Mouse (Mus musculus): ENCODE results near the gene Slc10a7.
"Not testable (repeated sequence)": the region's sequence is repeated elsewhere in the genome, so short reads cannot be mapped to it uniquely, and the experiment has no call there.

Slc10a7 gene

DNA sequence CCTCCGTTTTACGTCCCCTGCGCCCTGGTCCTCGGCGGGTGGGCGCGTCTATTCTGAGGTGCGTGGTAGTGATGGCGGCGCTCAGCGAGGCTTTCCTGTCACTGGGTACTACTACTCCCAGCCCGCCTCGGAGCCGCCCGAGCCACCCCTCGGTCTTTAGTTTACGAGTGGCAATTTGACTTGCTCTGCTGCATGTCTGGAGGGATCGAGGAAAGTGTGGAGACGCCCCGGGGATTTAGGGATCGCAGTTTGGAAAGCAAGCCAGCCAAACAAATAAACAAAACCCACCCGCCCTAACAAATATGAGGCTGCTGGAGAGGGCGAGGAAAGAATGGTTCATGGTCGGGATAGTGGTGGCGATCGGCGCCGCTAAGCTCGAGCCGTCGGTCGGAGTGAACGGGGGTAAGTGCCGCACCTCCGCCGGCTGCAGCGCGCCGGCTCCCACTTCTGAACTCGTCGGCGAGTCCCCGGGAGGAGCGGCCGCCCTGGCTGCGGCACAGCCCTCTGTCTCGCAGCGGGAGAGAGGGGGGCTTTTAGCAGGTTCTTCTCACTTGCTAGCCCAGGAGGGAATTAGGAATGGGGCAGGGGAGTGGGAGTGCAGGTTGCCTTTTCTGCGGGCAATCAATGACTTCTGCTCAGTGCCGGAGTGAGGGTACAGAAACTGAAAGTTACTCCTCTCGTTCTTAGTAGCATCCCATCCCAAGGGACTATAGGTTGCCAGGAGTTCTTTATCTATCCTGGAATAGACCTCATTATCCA, at the start of gene Slc10a7:
TSS of gene Slc10a7 (plus strand) at position 74 of the 759 bp plus-strand sequence.
- DNase-seq (ENCODE audit: low read depth, low spot score) = peak; percentile 80

DNA sequence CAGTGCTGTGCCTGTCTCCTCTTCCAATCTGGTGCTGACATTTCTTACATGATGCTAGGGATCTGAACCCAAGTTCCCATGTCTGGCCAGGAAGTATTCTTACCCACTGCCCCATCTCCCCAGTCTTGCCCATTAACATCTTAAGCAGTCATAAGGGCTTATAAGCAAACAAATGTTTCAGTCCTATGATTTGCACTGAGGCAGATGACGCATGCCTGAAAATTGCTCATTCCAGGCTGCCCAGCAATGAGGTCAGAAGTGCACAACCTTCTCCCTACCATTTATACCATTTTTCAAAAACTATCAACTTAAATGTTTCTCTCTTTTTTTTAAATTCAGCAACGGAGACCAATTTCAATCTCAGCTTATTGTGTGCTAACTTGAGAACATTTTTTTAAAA, 45.2 kb upstream of the Slc10a7 start:
- DNase-seq (ENCODE audit: low read depth, low spot score) = peak; percentile 51

DNA sequence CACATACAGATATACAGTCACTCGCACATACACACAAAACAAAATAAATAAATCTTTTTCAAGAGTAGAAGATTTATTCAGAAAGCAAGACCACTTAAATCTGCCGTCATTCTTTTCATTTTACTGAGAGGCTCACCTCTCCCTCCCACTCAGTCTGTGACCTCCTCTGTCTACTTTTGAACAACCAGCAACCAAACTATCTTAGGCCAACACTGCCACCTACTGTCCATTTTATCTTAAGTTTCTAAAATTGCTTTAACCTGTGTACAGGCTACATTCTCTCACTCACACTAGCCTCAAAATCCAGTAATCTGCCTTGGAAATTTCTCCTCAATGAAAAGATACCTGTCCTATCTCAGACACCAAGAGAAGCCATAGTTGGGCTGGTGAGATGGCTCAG, 41.3 kb upstream of the Slc10a7 start:
- peak; percentile 61 for DNase-seq (ENCODE audit: low read depth, low spot score)

DNA sequence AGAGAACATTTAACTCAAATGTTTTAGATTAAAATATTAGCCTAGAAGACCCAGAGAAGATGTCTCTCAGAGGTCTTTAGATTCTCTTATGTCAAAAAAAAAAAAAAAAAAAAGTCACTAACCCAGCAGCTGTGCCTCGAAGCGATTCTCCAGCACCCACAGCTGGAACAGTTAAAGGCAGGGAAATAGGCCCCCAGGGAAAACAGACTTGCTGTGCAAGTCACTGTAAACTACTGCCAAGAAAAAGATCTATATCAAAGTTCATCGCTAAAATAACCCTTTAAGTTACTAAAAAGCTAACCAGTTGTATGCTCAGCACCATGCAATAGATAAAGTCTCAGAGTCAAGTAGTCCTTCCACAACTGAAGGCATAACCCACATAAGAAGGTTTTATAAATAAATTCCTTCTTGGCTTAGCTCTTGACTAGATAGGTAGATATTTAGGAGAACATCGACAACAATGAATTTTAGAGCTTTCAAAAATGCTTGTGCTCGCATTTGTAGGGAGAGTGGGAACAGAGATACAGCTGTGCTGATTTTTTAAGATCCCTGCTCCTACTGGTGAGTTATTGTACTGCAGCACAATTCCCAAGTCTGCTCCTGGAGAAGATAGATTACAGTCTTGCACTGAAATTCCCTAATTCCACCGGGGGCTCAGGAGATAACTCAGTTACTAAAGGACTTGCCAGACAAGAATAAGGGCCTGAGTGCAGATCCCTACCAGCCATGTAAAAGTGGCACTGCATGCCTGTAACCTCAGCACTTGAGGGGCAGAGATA, 31.9 kb upstream of the Slc10a7 start:
- peak; percentile 54 for DNase-seq (ENCODE audit: low read depth, low spot score)

DNA sequence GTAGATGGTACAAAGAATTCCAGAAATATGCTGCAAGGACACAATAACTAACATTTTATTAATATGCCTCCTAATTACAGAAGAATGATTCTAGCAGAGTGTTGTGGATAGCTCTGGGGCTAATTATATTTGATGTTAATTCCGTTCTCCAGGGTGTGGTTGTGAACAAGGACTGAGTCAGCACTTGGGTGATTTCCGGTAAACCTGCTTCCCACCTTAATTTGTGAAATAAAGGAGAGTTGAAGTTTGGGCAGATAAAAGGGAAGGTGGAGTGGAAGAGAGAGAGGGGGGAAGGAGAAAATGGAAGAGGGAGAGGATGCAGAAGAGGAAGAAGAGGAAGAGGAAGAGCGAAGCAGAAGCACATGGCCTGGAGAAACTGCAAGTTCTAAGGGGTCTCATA, 19.4 kb upstream of the Slc10a7 start:
- no peak for DNase-seq (ENCODE audit: low read depth, low spot score)

DNA sequence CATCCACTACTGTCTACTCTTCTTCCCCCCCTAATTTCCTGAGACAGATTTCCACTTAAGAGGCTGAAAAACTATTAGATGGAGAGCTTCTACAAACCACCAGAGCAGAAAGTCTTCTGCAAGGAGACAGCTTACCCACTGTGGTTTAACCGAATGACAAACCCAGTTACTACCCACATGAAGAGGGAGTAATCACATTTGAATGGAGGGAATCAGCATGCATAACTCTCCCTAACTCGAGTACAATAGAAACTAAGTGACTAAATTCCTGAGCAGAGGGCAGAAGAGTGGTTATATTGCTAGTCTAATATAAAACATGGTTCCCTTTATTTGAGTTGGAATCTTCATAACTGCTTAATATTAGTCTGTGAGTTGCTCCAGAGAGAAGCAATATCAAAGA, 16.1 kb upstream of the Slc10a7 start:
- DNase-seq (ENCODE audit: low read depth, low spot score) = no peak

DNA sequence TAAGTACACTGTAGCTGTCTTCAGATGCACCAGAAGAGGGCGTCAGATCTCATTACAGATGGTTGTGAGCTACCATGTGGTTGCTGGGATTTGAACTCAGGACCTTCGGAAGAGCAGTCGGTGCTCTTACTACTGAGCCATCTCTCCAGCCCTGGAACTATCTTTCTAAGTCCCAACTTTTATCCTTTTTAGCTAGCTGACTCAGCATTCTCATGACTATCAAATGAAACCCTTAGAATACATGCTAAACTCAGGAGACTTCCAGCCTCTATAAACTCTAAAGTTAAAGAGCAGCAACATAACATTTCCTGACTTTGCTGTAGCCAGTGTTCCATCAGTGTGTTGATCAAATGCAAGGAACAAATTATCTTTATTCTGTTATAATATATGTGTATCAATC, 12.9 kb upstream of the Slc10a7 start:
- DNase-seq (ENCODE audit: low read depth, low spot score) = not testable (repeated sequence)

DNA sequence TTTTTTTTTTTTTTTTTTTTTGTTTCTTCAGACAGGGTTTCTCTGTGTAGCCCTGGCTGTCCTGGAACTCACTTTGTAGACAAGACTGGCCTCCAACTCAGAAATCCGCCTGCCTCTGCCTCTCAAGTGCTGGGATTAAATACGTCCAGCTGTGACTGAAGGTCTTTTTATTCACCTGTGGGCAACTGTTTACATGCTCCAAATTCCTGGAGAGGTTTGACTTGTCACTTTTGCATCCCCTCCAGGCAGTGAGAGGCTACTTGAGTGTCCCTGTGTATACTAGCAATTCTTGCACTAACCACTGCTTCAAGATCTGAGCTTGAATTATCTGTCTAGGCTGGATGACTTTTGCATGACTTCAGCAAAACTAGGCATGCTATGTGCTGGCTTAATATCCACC, 6.4 kb upstream of the Slc10a7 start:
- DNase-seq (ENCODE audit: low read depth, low spot score) = no peak

DNA sequence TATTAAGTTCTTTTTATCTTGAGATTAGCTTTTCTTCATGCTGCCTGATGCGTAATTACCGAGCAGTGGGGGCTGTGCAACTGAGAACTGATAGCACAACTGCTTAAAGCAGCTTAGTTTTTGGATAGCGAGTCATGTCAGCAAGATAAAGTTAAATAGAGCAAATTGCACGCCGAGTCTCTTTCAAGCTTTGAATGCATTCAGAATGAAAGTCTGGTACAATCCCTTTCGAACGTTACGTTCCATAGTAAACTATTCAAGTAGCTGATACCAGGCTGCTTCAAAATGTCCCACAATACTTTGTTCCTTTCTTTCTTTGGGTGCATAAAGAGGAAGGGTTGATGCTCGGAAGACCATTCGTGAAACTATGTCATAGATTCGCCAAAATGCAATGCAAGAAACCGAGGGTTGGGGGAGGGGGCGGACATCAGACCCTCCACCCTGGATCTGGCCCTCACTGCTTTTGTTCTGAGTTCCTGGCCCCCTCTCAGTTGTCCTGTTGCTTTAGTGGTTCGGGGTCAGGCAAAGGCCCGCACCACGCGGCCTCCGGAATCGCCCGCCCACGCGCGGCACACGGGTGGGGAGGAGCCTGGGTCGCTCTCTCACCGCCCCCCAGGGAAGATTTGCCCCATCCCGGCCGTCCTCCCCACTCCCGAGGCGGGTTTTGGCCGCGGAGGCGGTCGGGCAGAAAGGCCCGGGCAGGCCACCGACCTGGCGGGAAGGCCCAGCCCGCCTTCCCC, 997 bp upstream of the Slc10a7 start:
- peak; percentile 65 for DNase-seq (ENCODE audit: low read depth, low spot score)

DNA sequence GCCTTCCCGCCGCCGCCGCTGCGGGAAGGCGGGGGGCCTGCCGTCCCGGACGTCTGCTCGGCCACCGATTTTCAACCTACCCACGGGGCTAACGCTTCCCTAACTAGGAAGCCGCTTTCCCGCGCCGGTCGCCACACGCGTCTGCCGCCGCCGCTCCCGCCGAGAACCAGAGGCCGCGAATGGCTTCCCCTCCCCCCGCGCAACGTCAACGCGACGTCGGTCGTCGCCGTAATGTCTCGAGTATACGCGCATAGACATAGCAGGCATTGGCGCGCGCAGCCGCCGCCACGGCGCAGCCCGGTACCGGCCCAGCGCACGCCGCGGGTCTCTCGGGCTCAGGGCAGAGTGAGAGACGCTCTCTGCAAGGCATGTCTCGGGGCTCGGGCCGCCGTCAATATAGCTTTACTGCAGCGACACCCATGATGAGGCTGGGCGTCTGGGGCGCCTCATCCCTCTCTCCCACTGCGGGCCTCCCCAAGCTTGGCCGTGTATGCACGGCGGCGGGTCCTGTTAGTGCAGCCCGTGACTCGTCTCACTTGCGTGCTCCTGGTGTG, 350 bp upstream of the Slc10a7 start, which contains the start of gene Rbmxl1:
TSS of gene Rbmxl1 (minus strand) at position 180 of the 554 bp plus-strand sequence.
- peak; percentile 77 for DNase-seq (ENCODE audit: low read depth, low spot score)

DNA sequence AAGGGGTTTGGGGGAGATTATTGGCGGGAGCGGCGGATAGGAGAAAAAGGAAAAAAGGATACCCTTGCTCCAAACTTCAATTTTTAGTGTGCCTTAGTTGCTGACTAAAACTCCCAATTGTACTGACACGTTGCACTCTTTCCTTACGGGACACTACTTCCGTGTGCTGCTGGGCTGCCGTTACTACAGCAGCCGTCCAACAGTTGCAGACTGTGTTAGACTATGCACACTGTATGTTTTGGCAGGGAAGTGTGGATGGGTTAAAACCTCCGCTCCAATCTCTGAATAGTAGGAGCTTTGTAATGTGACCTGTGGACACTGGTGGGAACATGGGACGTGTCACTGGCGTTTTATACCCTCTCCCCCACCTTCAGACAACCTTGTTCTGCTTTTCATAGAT, 948 bp downstream of the Slc10a7 start:
- peak; percentile 78 for DNase-seq (ENCODE audit: low read depth, low spot score)

DNA sequence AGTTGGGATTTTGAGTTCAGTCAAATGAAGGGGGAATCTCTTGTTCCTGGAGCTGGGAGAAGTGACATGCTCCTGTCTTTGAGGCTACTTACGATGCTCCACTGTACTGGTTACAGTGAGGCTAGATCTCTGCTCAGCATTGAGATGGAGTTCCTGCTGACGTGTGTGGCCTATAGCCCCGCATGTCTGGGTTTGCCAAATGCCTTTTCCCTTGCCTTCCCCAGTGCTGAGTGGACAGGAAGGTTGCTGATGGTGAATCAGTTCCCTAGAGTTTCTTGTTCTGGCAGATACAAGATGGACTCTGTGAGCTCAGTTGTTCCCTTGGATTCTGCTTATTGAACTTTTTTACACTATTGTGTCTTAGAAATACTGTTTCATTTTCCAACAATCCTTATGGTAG, 1.8 kb downstream of the Slc10a7 start:
- peak; percentile 67 for DNase-seq (ENCODE audit: low read depth, low spot score)

DNA sequence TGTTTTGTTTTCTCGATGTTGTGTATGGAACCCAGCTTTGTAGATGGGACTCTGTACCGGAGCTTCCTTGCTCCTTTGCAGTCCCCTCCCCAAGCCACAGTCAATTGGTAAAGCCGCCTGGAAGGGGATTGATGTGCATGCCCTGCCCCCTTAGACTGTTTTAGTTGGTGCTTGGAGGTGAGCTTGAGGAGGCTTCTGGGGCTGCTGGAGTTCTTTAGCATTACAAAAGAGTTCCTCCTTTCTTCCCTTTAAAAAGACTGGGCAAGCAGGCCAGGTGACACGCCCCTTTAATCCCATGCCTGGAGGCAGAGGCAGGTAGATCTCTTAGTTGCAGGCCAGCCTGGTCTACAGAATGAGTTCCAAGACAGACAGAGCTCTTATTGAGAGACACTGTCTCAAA, 4.0 kb downstream of the Slc10a7 start:
- DNase-seq (ENCODE audit: low read depth, low spot score) = no peak

DNA sequence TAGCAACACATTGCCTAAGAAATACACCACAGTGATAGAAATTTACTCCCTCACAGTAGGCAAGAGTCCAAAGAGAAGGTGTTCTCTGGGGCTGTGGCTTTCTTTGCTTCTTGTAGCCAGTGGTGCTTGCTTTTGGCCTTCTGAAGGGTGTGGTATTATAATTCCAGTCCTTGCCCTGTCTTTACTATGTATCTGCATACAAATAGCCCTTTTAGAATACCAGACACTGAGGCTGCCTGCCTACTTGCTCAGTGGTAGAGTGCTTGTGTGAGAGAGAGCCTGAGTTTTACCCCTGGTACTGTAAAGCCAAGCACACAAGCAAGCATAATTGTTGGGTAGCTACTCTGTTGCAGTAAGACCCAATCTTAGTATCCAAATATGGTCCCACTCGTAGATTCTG, 5.6 kb downstream of the Slc10a7 start:
- no peak for DNase-seq (ENCODE audit: low read depth, low spot score)

DNA sequence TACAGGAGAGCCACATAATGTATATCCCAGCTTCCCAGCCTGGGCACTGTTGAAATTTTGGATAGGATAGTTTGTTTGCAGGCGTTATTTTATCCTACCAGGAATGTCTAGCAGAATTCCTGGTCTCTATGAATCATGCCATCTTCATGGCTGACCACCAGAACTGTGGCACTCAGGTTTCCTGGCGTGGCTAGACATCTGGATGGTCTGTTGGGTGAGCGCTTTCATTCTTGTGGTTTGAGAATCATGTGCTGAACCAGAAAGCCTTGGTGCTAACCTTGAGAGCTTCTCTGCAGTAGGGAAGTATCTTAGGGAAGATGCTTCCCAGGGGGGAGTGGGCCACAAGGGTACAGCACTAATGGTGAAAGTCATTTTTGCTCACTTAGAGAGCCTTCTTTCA, 6.0 kb downstream of the Slc10a7 start:
- peak; percentile 77 for DNase-seq (ENCODE audit: low read depth, low spot score)

DNA sequence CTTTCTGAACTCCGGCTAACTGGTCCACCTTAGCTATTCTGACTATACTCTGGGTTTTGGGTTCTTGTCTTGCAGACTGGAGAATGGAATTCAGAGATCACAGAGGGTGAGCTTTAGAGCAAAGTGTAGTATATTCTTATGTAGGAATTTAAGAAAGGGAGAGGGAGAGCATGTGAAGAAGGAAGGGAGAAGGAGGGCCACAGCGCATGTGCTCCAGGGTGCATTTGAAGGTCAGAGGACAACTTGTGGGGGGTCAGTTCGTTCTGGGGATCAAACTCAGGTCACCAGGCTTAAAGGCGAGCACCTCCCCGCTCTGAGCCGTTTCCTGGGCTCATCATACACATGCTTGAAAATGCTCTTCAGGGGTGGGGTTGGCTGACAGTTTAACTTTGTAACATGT, 24.8 kb downstream of the Slc10a7 start:
- DNase-seq (ENCODE audit: low read depth, low spot score) = no peak

DNA sequence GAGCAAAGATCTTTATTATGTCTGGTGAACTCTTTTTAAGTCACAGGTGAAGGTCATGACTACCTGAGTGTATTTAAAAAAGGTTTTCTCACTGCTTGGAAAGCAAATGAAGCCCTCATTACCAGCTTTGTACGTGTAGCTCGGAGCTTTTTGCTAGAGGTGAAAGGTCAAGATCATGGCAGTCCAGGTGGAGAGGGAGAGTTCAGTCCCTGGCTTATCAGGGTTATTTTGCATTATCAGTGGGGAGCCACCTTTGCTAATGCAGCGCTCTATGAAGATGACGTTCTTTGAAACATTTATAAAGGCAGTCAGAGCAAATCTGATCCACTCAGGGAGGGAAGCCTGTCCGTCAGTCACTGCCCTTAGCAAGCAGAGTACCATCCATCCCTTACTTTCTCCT, 27.6 kb downstream of the Slc10a7 start:
- DNase-seq (ENCODE audit: low read depth, low spot score) = no peak

DNA sequence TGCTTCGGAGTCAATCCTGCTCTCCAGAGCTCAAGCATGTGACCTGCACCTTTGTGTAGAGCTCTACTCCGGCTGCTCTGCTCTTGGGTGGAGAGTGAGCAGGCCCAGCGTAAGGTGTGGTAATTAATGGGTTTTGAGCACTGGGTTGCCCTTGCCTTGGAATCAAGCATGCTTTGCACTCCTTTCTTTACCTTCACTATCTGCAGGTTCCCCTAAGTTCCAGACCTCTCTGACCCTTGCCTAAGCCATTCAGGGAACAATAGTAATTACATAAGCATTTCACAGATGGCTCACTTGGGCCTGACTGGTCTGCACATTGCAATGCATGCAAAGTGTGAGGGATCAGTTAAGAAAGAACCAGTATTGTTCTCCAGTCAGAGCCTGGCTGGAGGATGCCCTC, 28.6 kb downstream of the Slc10a7 start:
- no peak for DNase-seq (ENCODE audit: low read depth, low spot score)

DNA sequence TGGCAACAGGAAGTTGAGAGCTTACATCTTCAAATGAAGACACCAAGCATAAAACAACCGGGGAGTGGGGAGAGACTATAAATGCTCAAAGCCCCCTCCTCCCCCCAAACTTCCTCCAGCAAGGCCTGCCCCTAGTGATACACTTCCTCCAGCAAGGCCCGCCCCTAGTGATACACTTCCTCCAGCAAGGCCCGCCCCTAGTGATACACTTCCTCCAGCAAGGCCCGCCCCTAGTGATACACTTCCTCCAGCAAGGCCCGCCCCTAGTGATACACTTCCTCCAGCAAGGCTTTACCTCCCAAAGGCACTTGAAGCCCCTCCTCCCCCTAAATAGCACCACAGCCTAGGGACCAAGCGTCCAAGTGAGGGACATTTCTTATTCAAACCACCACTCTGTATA, 33.5 kb downstream of the Slc10a7 start:
- DNase-seq (ENCODE audit: low read depth, low spot score) = not testable (repeated sequence)

DNA sequence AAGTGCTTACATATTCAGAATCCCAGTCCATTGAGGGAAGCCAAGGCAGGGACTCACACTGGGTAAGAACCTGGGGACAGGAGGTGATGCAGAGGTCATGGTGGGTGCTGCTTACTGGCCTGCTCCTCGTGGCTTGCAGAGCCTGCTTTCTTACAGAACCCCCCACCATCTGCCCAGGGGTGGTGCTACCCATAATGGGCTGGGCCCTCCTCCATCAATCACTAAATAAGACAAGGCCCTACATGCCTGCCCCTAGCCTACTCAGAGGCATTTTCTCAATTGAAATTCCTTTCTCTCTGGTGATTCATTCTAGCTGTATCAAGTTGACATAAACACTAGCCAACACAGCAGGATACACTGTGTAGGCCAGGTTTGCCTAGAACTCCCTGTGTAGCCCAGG, 34.5 kb downstream of the Slc10a7 start:
- peak; percentile 29 for DNase-seq (ENCODE audit: low read depth, low spot score)

DNA sequence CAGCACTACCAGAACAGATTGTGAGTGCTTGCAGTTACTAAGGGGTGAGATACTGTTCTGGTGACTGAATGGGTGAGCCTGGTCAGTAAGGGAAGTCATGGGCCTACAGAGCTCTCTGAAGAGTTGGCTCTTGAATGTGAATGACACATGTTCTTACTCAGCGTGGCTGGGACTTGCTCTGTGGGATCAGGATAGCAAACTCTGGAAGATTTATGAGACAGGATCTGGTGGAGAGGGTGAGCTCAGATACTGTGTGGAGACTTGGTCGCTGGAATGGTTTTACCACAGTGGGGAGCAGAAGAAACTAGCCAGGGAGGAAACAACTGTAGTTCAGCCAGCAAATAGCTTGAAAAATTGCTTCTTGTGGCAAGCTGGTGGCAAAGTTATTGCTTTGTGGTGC, 35.4 kb downstream of the Slc10a7 start:
- peak; percentile 60 for DNase-seq (ENCODE audit: low read depth, low spot score)

All from 3T3-L1 (cell line).